Mouse (Mus musculus) gastrocnemius, postnatal 4 days (tissue): ENCODE measurements at regions not wholly inside any gene's neighbourhood (a gene's known extent, or its start where the extent isn't known, plus 50 kb on each side); places are given as distances from the start of the nearest gene placed in this dataset.

Experiments
- DNase-seq, 2 experiments: peaks; one replicate each; pipeline ENCODE4 v3.0.0; 2021 to 2022; ENCODE audit warnings: low spot score in 2 of 2, mixed read lengths in 2 of 2

GRCm38 (mm10) chr2:12815339-12815738 lies 108.5 kb upstream of the Pter start:
- DNase-seq, result no peak

- no peak for DNase-seq
These were observed 97.9 kb upstream of the Pter start for GRCm38 (mm10) chr2:12825902-12826301.

GRCm38 (mm10) chr2:12833579-12833978 lies 90.3 kb upstream of the Pter start:
- DNase-seq, result no peak

- no peak for DNase-seq
These were observed 57.3 kb upstream of the Pter start for GRCm38 (mm10) chr2:12866543-12866942.

- DNase-seq, result no peak
These were observed 55.1 kb upstream of the Pter start for GRCm38 (mm10) chr2:12868772-12869171.
